Mouse (Mus musculus): ENCODE results near the gene Krt20.

GRCm38 (mm10) chr11:99417819-99418218 lies 20.1 kb downstream of the Krt20 start:
- TF ChIP-seq GATA1 (IDR thresholded peaks at IDR 0.05; ENCODE audit: borderline replicate concordance, low read length) (no peak), FLI1 (IDR thresholded peaks at IDR 0.05; ENCODE audit: low read length) (no peak)

Measured in megakaryocyte, embryonic 14.5 days (primary cell).